Mouse (Mus musculus) granulocyte monocyte progenitor cell, adult 5-6 weeks (primary cell): ENCODE measurements around the gene Trappc2l. TPM values are rescaled to one million over a fixed set of nuclear protein-coding genes. Genes with fewer than 3 reads are reported as not detected.

Experiments used
- ATAC-seq: replicated peaks from 2 replicates; pipeline ENCODE4 v1.8.0; 2016; ENCODE audit warnings: mild to moderate bottlenecking, moderate TSS enrichment, inconsistent platforms; ENCODE audit not compliant: poor library complexity, severe bottlenecking
- total RNA-seq, 2 experiments: library from RNA; stranded (forward) in 1 of 2; stranded (reverse) in 1 of 2; fragments of 200-712, 200-1000 nt in 1 of 2; fragments of >200 nt in 1 of 2; fragmentation: Nextera tagmentation in 1 of 2; gene quantifications; 2 replicates each; pipeline ENCODE4 v1.2.3; 2014 to 2017

The Trappc2l gene
- total RNA-seq, 2 experiments from 2014 or later, result 16.1 to 41.0 TPM

DNA sequence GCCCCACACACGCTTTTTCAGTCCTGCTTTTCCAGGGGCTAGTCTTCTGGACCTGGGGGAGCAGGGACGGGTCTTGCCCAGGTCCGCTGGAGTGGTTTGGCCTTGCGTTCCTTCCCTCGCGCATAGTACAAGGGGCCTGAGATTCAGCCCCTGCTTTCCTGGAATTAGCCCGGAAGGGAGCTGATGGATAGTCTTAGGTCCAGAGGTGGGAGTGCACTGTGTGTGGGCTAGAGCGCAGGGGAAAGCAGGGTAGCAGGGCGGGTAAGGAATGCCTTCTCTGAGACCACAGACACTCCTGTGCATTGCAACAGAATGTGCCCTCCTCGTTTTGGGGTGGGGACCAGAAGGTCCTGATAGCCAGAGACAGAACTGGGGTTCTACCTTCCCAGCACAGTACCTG is 34.3 kb upstream of the Trappc2l start:
- no peak for ATAC-seq

DNA sequence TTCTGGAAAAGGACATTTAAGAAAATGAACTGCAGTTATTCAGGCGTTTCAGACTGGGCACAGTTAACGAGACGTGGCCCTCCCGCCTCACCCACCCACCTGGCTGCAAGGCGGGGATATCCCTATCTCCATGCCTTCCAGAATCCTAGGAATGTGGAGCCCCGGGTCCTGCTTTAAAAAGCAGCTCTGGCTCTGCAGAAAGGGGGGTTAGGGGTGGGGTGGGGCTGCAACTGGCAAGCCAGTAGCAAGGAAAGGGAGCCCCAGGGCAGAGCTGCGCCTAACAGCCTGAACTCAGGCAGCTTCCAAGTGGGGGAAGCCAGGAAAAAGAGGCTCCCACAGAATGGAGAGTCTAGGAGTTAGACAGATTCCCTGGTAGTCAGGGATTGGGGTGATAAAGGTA is 32.2 kb upstream of the Trappc2l start:
- ATAC-seq, result no peak

DNA sequence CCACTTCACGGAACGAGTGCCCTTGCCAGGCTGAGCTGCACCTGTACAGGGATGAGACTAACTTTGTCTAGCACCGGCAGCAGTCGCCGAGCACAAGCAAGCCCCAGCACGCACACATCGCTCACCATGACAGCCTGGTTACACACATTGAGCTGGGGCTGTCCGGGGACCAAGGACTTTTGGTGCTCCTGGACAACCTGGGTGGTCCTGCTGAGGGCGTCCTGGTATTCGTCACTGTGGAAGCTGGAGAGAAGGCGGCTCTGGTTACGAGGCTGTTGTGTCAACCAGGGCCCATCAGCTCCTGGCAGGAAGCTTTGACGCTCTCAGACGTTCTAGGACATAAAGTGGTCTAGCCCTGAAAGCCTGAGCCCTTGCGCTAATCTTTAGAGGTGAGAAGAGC is 30.5 kb upstream of the Trappc2l start:
- no peak for ATAC-seq

DNA sequence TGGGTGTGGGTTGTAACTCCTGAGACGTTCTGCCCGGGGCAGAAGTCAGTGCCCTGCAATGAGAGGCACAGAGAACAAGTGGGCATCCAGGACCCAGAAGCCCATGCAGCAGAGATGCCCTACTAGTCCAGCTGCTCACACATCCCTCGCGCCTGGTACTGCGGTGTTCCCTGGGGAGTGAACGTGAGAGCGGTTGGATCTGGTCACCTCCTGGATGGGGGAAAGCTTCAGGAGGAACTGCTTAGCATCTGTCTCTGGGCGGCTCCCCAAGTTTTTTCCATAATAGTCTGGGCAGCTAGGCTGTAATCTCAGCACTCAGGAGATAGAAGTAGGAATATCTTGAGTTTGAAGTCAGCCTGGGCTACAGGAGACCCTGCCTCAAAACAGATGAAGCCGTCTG is 26.5 kb upstream of the Trappc2l start:
- no peak for ATAC-seq

DNA sequence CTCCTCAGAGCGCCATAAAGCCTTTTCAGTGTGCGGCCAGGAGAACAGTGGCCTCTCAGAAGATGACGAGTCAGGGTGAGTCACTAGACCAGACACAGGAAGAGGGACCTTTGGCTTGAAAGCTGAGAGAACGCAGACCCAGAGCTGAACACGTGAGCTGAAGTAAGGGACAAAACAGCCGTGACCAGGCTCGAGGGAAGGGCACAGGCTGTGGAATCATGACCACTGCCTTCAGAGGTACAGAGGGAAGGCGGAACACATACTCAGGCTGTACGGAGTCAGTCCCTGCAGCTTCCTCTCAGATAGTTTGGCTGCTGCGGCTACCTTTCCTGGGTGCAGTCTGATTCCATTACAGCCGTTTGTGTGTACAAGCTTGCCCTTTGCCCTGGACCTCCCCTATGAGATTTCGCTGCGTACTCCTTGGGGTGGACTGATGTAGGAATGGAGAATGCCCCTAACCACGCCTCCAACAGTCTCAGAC is 26.0 kb upstream of the Trappc2l start:
- peak; percentile 12; the same call in 1 of the 2 replicates for ATAC-seq

DNA sequence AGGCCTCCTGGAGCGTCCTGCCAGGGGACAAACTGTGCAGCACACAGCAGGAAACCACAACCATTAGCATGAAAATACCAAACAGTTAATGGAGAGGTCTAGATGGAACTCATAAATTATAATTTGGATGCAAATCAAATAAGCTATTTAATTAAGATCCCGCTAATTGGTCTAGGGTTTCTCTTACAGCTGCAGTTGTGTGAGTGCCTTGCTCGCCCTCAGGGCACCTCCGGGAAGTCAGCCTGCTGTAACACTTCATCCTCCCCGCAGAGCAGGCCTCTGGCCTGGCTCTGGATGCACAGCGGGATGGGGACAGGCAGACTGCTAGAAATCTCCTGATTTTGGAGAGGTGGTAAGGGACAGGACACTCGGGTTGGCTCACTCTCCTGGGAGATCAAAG is 25.3 kb upstream of the Trappc2l start:
- ATAC-seq, result no peak

DNA sequence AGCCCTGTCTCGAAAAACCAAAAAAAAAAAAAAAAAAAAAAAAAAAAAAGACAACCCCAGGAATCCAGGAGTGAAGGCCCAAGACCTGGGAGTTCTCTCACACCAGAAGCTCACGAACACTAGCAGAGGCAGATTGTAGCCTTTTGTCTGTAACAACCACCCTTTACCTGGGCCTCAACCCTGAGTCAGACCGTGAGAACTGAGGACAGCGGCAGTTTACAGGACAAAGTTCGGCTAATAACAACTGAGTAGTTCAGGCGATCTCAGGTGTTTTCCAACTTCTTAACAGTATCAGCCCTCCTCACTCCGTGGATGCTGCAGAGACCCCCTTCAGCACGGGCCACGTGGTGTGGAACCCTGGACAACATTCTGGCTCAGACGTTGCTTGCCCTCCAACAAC is 24.7 kb upstream of the Trappc2l start:
- no peak for ATAC-seq

DNA sequence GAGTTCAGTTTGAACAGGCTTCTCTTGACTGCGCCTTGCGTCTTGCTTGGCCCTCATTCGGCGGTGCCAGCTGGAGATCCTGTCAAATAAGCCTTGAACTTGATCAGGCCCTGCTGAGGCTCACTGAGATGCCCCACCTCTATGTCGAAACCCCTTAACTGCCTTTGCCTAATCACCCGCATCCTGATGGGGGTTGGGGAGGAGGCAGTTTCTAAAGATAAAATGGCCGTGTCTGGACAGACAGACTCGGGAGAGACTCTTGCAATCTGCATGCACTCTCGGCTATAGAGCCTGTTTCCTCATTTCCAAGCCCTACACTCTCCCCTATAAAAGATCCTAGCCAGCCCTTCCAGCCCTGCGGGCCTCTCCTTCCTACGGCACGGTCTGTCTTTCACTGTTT is 18.2 kb upstream of the Trappc2l start:
- peak; percentile 89 for ATAC-seq

DNA sequence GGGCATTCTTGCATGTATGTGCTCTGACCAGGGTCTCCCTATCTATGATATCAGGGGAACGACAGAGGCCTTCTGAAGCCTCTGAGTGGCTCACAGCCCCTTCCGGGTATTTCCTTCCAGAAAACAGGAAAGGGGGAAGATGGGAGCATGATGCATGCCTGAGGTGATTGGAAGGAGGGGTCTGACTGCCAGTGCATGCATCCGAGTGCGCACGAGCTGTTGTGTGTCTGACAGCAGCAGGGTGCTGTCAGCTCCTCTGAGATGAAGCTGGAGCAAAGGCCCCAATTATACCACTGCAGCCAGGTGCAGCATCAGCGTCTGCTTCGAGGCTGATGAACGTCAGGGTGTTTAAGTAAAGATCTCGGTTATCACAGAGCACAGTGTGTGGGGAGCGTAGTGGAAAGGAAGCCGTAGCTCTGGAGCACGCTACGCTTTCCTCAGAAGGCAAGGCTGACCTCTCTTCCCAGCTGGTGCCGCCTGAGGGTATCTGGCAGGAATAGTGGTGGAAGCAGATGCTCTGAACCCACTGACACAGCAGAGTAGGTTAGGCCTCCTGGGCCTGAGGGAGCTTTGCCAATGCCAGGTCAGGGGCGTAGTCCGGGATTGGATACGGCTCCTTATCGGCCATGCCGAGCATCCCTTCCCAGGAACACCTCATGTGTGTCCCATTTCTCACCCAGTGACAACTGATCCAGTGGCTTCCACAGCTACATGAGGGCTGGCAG is 17.5 kb upstream of the Trappc2l start:
- no peak for ATAC-seq

DNA sequence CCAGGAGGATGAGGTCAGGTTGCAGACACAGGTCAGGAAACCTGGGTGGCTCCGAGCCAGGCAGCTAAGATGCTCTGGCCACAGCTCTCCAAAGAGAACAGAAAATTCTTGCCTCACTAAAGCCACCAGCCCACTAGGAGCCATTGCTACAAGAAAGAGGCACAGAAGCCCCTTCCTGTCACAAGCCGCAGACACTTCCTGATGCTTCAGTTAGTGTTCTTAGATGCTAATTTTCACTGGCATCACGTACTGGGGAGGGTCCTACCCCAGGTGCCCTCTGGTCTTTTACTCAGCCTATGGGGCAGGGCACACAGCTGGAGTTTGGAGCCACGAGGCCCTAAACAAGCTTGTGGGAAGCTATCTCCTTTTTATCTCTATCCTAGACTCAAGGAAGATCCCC is 15.4 kb upstream of the Trappc2l start:
- ATAC-seq, result peak; percentile 47

DNA sequence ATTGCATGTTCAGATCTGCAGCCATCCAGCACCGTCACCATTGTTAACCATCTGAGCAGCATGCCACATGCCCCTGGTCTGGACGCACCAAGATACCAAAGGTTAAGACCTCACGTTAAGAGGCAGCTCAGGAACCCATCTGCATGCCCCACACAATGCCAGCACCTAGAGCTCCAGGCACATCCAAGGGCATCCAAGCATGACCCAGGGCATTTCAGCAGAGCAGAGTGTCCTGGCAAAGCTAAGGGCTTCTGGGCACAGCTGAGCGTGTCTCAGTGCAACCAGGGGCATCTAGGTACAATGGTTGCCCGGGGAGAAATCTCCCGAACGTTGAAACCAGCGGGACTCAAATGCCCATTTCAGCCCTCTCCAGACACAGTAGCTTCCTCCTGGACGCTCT is 10.8 kb upstream of the Trappc2l start:
- ATAC-seq, result no peak

DNA sequence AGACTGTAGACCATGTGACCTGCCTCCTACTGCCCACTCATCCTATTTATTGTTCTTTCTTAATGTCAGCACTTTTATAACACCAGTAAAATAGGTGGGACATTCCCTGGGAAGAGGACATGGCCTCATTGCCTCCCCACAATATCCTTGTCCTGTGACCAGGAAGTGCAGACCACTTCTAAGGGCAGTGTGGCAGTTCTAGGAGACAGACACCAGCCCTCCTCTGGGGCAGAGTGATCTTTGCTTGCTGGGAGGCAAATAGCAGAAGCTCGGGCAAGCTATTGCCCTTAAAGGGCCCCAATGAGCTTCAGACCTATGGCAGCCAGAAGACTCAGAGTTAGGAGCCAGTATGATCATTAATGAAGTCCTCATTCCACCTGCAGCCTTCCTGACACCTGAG is 6.8 kb upstream of the Trappc2l start:
- ATAC-seq, result no peak

DNA sequence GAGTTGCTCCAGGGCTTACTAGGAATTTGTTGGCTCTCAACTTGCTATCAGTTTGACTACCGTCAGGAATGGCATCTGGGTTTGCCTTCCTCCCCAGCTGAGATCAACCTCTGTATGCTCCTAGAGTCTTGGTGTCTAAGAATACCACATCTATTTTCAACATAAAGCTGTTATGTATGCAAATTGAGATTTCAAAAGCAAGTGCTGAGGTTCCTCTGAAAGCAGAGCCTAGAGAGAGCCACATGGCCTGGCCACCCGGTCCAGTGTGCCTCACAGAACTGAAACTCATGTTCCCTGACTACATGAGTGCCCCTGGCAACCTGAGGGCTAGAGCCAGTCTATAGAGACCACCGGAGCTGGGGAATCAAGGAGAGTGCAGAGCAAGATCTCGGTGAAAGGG is 6.1 kb upstream of the Trappc2l start:
- ATAC-seq, result peak; percentile 67

DNA sequence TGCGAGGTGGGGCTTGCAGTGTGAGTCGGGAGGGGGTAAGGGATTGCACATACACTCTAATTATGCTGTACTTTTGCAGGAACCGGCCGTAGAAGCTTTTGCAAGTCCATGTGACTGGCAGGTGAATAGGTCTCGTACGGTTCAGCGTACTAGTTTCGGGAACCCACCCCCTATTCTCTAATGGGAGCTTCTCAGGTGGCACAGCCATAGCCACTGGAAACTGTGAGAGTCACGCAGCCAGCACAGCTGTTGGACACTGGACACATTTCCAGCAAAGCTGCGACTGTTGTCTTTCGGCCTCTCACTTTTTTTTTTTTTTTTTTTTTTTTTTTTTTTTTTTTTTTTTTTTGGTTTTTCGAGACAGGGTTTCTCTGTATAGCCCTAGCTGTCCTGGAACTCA is 4.6 kb upstream of the Trappc2l start:
- no peak for ATAC-seq

DNA sequence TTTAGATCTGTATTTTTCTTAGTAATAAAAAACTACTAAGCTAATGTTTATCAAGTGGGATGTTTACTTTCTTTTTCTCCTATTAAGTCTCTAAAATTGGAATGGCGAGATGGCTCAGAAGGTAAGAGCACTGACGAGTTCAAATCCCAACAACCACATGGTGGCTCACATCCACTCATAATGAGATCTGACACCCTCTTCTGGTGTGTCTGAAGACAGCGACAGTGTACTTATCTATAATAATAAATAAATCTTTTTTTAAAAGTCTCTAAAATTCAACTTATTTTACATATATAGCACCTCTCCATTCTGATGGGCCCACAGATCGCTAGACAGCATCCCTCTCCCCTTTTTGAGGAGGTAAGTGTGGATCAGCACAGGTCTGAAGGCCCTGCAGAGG is 1.2 kb upstream of the Trappc2l start:
- ATAC-seq, result no peak

DNA sequence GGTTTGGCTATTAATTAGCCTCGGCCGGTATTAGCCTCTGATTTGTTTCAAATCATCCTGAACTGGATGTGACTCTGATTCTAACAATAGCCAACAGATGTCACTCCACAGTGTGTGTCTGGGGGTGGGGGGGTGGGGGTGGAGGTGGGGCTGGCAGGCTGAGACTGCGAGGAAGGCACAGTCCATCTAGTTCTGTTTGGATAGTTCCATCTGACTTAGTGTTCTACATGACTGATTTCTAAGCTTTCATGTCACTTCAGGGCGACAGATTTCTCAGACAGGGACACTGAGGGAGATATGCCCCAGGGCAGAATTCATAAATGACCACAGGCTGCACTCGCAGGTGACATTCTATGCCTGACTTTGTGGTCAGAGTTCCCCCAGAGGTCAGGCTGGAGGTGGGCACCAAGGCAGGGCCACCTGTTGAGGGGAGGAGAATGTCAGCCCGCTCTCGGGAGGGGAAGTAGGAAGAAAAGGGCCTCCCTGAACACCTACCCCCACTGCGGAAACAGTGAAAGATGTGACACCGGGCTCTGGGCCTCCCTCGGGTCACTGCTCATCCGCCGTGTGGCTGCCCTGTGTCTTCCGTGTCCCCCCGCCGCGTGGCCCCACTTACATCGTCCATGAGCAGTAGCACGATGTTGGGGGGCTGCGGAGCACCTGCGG is 695 bp upstream of the Trappc2l start:
- ATAC-seq, result peak; percentile 47

DNA sequence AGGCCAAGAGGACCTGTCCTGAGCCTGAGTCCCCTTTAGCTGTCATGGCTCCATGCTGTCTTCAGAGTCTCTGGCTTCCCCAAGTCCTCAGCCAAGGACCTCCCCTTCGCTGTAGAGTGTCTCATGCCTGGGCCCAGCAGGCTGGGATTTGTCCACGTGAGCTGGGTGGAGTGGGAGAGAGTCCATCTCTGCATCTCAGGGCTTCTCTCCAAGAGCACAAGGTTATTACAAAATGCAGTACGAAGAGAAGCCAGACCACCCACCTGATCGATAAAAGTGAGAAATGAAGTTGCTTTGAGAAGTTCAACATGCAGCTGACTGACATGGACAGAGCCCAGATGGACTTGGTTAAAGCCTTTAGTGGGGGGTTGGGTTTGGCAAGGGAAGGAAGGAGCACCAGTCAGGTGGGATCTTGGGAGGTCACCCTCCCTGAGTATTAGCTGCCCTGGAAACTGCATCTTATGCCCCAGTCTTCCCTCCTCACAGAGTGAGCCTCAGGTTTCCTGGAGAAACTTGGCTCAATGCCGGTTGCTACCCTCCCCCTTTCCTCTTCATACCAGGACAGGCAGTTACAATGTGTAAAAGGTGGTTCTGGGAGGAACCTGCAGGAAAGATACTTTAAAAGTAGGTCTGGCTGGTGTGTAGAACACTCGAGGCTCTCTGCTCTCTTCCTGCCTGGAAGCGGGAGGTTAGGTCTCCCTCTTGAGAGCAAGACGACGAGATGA is 4.9 kb downstream of the Trappc2l start:
- ATAC-seq, result no peak

DNA sequence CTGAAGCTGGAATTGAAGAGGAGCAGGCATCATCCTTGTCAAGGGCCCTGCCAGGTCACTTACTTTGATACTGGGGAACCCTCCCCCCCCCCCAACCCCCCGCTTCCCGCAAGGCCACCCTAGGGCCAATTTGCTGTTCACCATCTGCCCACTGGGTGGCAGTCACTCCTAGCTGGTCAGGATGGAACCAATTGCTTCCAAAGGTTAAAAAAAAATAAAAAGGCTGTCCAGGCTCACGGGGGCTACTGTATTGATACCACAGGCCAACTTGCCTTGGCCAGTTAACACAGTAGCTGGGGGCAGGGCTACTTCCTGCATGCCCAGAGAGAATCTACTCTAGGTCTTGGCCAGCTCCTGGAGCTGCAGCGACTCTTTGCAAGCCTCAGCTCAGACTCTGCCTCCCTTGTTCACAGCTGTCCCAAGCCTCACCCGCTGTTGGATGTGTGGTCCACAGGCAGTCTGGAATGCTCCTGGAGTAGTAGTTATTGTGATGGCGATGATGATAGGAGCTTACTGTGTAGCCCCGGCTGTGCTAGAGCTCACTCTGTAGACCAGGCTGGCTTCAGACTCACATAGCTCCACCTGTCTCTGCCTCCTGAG is 6.6 kb downstream of the Trappc2l start:
- peak; percentile 71 for ATAC-seq

DNA sequence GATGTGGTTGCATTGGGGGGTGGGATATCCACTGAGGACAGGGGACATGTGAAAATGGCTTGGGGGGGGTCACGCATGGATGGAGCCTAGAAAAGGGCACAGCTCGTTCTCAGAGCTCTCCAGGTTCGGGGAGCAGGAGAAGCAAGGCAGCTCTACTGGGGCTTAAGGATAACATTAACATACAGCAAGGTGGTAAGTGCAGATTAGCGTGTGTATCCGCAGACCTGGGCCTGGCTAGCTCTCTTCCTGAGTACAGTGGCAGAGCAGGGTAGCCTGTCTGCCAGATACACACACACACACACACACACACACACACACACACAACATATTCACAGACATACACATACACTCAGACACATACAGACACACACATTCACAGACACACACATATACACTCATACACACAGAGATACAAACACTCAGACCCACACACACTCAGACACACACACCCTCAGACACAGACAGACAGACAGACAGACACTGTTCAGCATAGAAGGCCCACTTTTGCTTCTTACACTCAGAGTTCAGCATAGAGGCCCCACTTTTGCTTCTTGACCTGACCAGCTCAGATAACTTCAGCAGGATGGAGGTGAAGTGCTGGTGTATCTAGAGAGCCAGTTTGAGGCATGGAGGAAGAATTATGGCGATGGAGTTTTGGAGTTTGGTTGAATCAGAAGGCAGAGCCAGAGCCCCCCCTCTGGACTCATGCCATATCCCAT is 7.4 kb downstream of the Trappc2l start:
- ATAC-seq, result no peak

DNA sequence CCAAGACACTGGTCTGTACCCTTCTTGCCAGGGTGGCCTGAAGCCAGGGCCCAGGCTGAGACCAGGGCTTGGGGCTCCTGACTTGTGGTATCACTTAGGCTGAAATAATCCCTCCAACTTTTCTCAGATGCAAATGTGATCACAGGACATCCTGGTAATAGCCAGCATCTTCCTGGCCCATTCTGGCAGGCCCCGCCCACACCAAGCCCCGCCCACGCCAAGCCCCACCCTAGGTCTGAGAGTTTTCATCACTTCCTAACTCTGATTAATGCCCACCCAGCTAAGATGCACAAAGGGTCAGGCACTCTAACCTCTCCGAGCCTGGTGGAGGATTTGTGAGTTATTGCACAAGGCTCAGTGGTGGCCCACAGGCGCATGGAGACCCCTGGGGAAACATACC is 9.0 kb downstream of the Trappc2l start:
- no peak for ATAC-seq
